8 mouse cellular contexts compared by ENCODE assay signal in the genomic region with DNA sequence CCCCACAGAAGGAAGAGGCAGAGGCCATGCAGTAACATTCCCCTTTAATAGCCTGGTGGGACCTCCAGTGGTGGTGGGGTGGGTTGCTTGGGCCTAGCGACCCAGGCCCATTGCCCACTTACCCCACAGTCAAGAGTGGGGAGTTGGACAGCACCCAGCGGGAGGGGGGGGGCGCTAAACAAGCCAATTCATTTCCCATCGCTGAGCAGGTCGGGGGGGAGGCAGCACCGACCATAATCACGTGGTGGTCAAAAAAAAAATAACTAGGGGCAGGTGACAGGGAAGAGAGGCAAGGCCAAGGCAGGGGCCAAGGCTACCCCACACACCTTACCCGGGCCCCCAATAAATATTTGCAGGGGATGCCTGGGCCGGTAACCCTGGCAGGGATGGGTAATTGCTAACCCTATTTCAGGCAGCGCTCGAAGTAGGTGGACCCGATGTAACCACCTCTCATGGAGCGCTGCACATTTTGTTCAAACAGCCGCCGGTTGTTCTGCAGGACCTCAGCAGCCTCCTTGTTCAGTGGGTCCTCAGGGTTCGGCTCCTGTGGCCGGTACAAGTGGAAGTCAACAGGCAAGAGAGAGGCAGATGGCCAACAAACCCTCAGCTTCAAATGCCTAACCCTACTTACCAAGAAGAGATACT. TPM values are rescaled to one million over a fixed set of nuclear protein-coding genes. Genes with fewer than 3 reads are reported as not detected.
DNase-seq lines count a peak whose midpoint lies in the region; ATAC-seq and TF ChIP-seq lines count a peak whose summit lies in the region.

No protein-coding gene starts in this region.

- H3K27ac ChIP-seq in kidney, embryonic 14.5 days (ENCODE audit: low read depth, low read length) = peak overlapping the region; percentile 93; the same call in 1 of the 2 replicates
- peak overlapping the region; percentile 95 for H3K27ac ChIP-seq in embryonic facial prominence, embryonic 15.5 days (replicated peaks)
- H3K27ac ChIP-seq in liver, embryonic 11.5 days (ENCODE audit: low read depth, low read length) = peak overlapping the region; percentile 94

- no peak for DNase-seq in kidney, postnatal 36 days
- DNase-seq in G1E (ENCODE audit: low spot score) = no peak
- DNase-seq in liver, embryonic 11.5 days (ENCODE audit: low spot score) = no peak
- DNase-seq in urinary bladder, postnatal 25 days (ENCODE audit: low spot score) = no peak
- no peak for DNase-seq in urinary bladder, adult 18-20 months (ENCODE audit: low spot score in 2 of 2)
- no peak for DNase-seq in adrenal gland, postnatal 14 days

- peaks cover 47% of the 10 kb centered on the region for H3K36me3 ChIP-seq in kidney, embryonic 14.5 days (ENCODE audit: control insufficient read depth, insufficient read depth, low read length)
- peaks cover 64% of the 10 kb centered on the region for H3K36me3 ChIP-seq in G1E (replicated peaks)
- H3K36me3 ChIP-seq in embryonic facial prominence, embryonic 15.5 days = peaks cover 51% of the 10 kb centered on the region
- peaks cover 32% of the 10 kb centered on the region for H3K36me3 ChIP-seq in liver, embryonic 11.5 days (ENCODE audit: control insufficient read depth, insufficient read depth, low read length)

- no peak; the same call in 1 of the 2 replicates for ATAC-seq in kidney, embryonic 14.5 days (ENCODE audit: low FRiP score, low TSS enrichment)
- no peak for ATAC-seq in G1E (ENCODE audit: extremely low read depth, insufficient number of reproducible peaks, low FRiP score, poor library complexity, severe bottlenecking)
- ATAC-seq in embryonic facial prominence, embryonic 15.5 days (ENCODE audit: insufficient number of reproducible peaks, low FRiP score, low TSS enrichment, low read depth) = no peak
- no peak for ATAC-seq in liver, embryonic 11.5 days (replicated peaks; ENCODE audit: low FRiP score)

- peak overlapping the region; percentile 81 for H3K4me2 ChIP-seq in kidney, embryonic 14.5 days (replicated peaks; ENCODE audit: low read depth, low read length)
- peak overlapping the region; percentile 84 for H3K4me2 ChIP-seq in embryonic facial prominence, embryonic 15.5 days (replicated peaks)
- H3K4me2 ChIP-seq in liver, embryonic 11.5 days = peak overlapping the region; percentile 88

- no peaks in the 10 kb centered on the region for H3K9me3 ChIP-seq in kidney, embryonic 14.5 days (ENCODE audit: control insufficient read depth, low read length)
- no peaks in the 10 kb centered on the region for H3K9me3 ChIP-seq in G1E (replicated peaks)
- no peaks in the 10 kb centered on the region for H3K9me3 ChIP-seq in embryonic facial prominence, embryonic 15.5 days (replicated peaks)
- H3K9me3 ChIP-seq in liver, embryonic 11.5 days (ENCODE audit: control insufficient read depth, low read length) = no peaks in the 10 kb centered on the region

- H3K9ac ChIP-seq in kidney, embryonic 14.5 days (ENCODE audit: low read depth, low read length) = 0 out of 2 replicates have a peak overlapping the region, but pooled peaks have one; percentile 76
- peak overlapping the region; percentile 26 for H3K9ac ChIP-seq in embryonic facial prominence, embryonic 15.5 days
- H3K9ac ChIP-seq in liver, embryonic 11.5 days (ENCODE audit: low read depth, low read length) = peak overlapping the region; percentile 99

- H3K27me3 ChIP-seq in kidney, embryonic 14.5 days (ENCODE audit: control insufficient read depth, insufficient read depth, low read length) = no peaks in the 10 kb centered on the region
- H3K27me3 ChIP-seq in G1E (ENCODE audit: insufficient read depth, low read length) = no peaks in the 10 kb centered on the region
- H3K27me3 ChIP-seq in embryonic facial prominence, embryonic 15.5 days = no peaks in the 10 kb centered on the region
- no peaks in the 10 kb centered on the region for H3K27me3 ChIP-seq in liver, embryonic 11.5 days (replicated peaks; ENCODE audit: control insufficient read depth, insufficient read depth, low read length)

- H3K4me3 ChIP-seq in kidney, embryonic 14.5 days (ENCODE audit: low read length) = peak overlapping the region; percentile 55; the same call in 1 of the 2 replicates
- H3K4me3 ChIP-seq in G1E (ENCODE audit: low read depth, low read length) = peak overlapping the region; percentile 83
- H3K4me3 ChIP-seq in embryonic facial prominence, embryonic 15.5 days (replicated peaks) = peak overlapping the region; percentile 65
- peak overlapping the region; percentile 85 for H3K4me3 ChIP-seq in liver, embryonic 11.5 days (ENCODE audit: low read depth, low read length)

- TF ChIP-seq CTCF in G1E (IDR thresholded peaks at IDR 0.05; ENCODE audit: low read depth, low read length) = no peak

- WGBS in kidney, embryonic 14.5 days = 88% methylated on average over 17 of the region's 17 CpGs
- 79% methylated on average over 17 of the region's 17 CpGs for WGBS in embryonic facial prominence, embryonic 15.5 days
- WGBS in liver, embryonic 11.5 days = 83% methylated on average over 17 of the region's 17 CpGs

- peaks cover 17% of the 10 kb centered on the region for H3K4me1 ChIP-seq in kidney, embryonic 14.5 days (ENCODE audit: control insufficient read depth, insufficient read depth, low read length)
- H3K4me1 ChIP-seq in G1E (ENCODE audit: insufficient read depth, low read depth, low read length) = peaks cover 74% of the 10 kb centered on the region
- peaks cover 50% of the 10 kb centered on the region for H3K4me1 ChIP-seq in embryonic facial prominence, embryonic 15.5 days
- peaks cover 26% of the 10 kb centered on the region for H3K4me1 ChIP-seq in liver, embryonic 11.5 days (replicated peaks; ENCODE audit: control insufficient read depth, insufficient read depth, low read length)

RNA-seq across cellular contexts. Expression of a gene that starts 0.7 kb away (rescaled TPM):
- 148 and 165 TPM in 2 replicates for polyA plus RNA-seq in kidney, embryonic 14.5 days (2014; fragmentation: Nextera tagmentation; extraction: Ambion mirVana)
- total RNA-seq in G1E (2014; fragmentation: Nextera tagmentation) (148 and 163 TPM in 2 replicates), G1E (2017) (178 and 188 TPM in 2 replicates)
- 141 and 289 TPM in 2 replicates for polyA plus RNA-seq in G1E (2012)
- 179 and 184 TPM in 2 replicates for polyA plus RNA-seq in embryonic facial prominence, embryonic 15.5 days (2015; fragmentation: Nextera tagmentation; extraction: Ambion mirVana)
- polyA plus RNA-seq in liver, embryonic 11.5 days (2014; fragmentation: Nextera tagmentation; extraction: Ambion mirVana) = 134 and 142 TPM in 2 replicates
- total RNA-seq in adrenal gland, postnatal 14 days (2021) = 173 and 179 TPM in 2 replicates

RNA-seq across cellular contexts. Expression of a gene that starts 2.7 kb away (rescaled TPM):
- polyA plus RNA-seq in kidney, embryonic 14.5 days (2014; fragmentation: Nextera tagmentation; extraction: Ambion mirVana) = 156 and 199 TPM in 2 replicates
- total RNA-seq in G1E (2014; fragmentation: Nextera tagmentation) (250 and 290 TPM in 2 replicates), G1E (2017) (151 and 162 TPM in 2 replicates)
- polyA plus RNA-seq in G1E (2012) = 150 and 170 TPM in 2 replicates
- polyA plus RNA-seq in embryonic facial prominence, embryonic 15.5 days (2015; fragmentation: Nextera tagmentation; extraction: Ambion mirVana) = 126 and 127 TPM in 2 replicates
- 178 and 183 TPM in 2 replicates for polyA plus RNA-seq in liver, embryonic 11.5 days (2014; fragmentation: Nextera tagmentation; extraction: Ambion mirVana)
- total RNA-seq in adrenal gland, postnatal 14 days (2021) = 191 and 201 TPM in 2 replicates

RNA-seq across cellular contexts. Expression of a gene that starts 19.2 kb away (rescaled TPM):
- polyA plus RNA-seq in kidney, embryonic 14.5 days (2014; fragmentation: Nextera tagmentation; extraction: Ambion mirVana) = 2.4 and 3.2 TPM in 2 replicates
- total RNA-seq in G1E (2014; fragmentation: Nextera tagmentation) = not detected in 2 replicates
- 0.17 and 0.22 TPM in 2 replicates for total RNA-seq in G1E (2017)
- polyA plus RNA-seq in G1E (2012) = 0.07 and 0.11 TPM in 2 replicates
- polyA plus RNA-seq in embryonic facial prominence, embryonic 15.5 days (2015; fragmentation: Nextera tagmentation; extraction: Ambion mirVana) = 4.4 and 4.6 TPM in 2 replicates
- 1.6 and 1.9 TPM in 2 replicates for polyA plus RNA-seq in liver, embryonic 11.5 days (2014; fragmentation: Nextera tagmentation; extraction: Ambion mirVana)
- total RNA-seq in adrenal gland, postnatal 14 days (2021) = 2.6 and 3.4 TPM in 2 replicates

RNA-seq across cellular contexts. Expression of a gene that starts 25.5 kb away (rescaled TPM):
- 19.8 and 29.6 TPM in 2 replicates for polyA plus RNA-seq in kidney, embryonic 14.5 days (2014; fragmentation: Nextera tagmentation; extraction: Ambion mirVana)
- total RNA-seq in G1E (2014; fragmentation: Nextera tagmentation) (9.6 and 12.6 TPM in 2 replicates), G1E (2017) (8.7 and 9.0 TPM in 2 replicates)
- polyA plus RNA-seq in G1E (2012) = 99.1 and 126 TPM in 2 replicates
- 26.0 and 29.4 TPM in 2 replicates for polyA plus RNA-seq in embryonic facial prominence, embryonic 15.5 days (2015; fragmentation: Nextera tagmentation; extraction: Ambion mirVana)
- 27.5 and 27.9 TPM in 2 replicates for polyA plus RNA-seq in liver, embryonic 11.5 days (2014; fragmentation: Nextera tagmentation; extraction: Ambion mirVana)
- 12.8 and 13.2 TPM in 2 replicates for total RNA-seq in adrenal gland, postnatal 14 days (2021)

RNA-seq across cellular contexts. Expression of a gene that starts 36.4 kb away (rescaled TPM):
- polyA plus RNA-seq in kidney, embryonic 14.5 days (2014; fragmentation: Nextera tagmentation; extraction: Ambion mirVana) = 433 and 514 TPM in 2 replicates
- 324 and 384 TPM in 2 replicates for total RNA-seq in G1E (2014; fragmentation: Nextera tagmentation)
- total RNA-seq in G1E (2017) = 506 and 524 TPM in 2 replicates
- 193 and 221 TPM in 2 replicates for polyA plus RNA-seq in G1E (2012)
- 279 and 290 TPM in 2 replicates for polyA plus RNA-seq in embryonic facial prominence, embryonic 15.5 days (2015; fragmentation: Nextera tagmentation; extraction: Ambion mirVana)
- 339 and 346 TPM in 2 replicates for polyA plus RNA-seq in liver, embryonic 11.5 days (2014; fragmentation: Nextera tagmentation; extraction: Ambion mirVana)
- 247 and 252 TPM in 2 replicates for total RNA-seq in adrenal gland, postnatal 14 days (2021)

Comparison
In these comparisons a context has a peak if more than half of its experiments do, and no peak if none do; other contexts are left out.
1. H3K9ac ChIP-seq: peak in every context shown above with its lines; median percentile 99 in liver, embryonic 11.5 days; 76 in kidney, embryonic 14.5 days; 26 in embryonic facial prominence, embryonic 15.5 days.